Mouse (Mus musculus) forebrain, postnatal 0 days (tissue): ENCODE data around the gene Btg2. TPM values are rescaled to one million over a fixed set of nuclear protein-coding genes. Genes with fewer than 3 reads are reported as not detected.

Experiments used
- ATAC-seq: fragments of 200-750 bp; cut with Nextera tagmentation; 2 replicates; pipeline ENCODE4 v1.8.0; 2017; ENCODE audit warnings: mild to moderate bottlenecking, moderate library complexity
- DNase-seq: peaks from one replicate; pipeline ENCODE4 v3.0.0-alpha.2; 2015
- H3K27ac ChIP-seq: fragments of 300-500 bp; sonication (generic); 2 replicates; pipeline ENCODE4 v1.5.1; 2014; ENCODE audit warnings: low read depth, mild to moderate bottlenecking, antibody characterized with exemption, low read length, moderate library complexity, mixed read lengths
- H3K27me3 ChIP-seq: fragments of 300-500 bp; sonication (generic); 2 replicates; pipeline ENCODE4 v1.6.1; 2014; ENCODE audit warnings: mild to moderate bottlenecking, low read length, mixed read lengths; ENCODE audit not compliant: insufficient read depth
- H3K36me3 ChIP-seq: fragments of 300-500 bp; sonication (generic); 2 replicates; pipeline ENCODE4 v1.6.1; 2014; ENCODE audit warnings: mild to moderate bottlenecking, moderate library complexity; ENCODE audit not compliant: insufficient read depth
- H3K4me1 ChIP-seq: fragments of 300-500 bp; sonication (generic); 2 replicates; pipeline ENCODE4 v1.6.1; 2014; ENCODE audit warnings: antibody characterized with exemption; ENCODE audit not compliant: insufficient read depth
- H3K4me2 ChIP-seq: fragments of 300-500 bp; sonication (generic); 2 replicates; pipeline ENCODE4 v1.6.1; 2014; ENCODE audit warnings: low read depth, mild to moderate bottlenecking, moderate library complexity
- H3K4me3 ChIP-seq: fragments of 300-500 bp; sonication (generic); 2 replicates; pipeline ENCODE4 v1.5.1; 2014; ENCODE audit warnings: low read depth, low read length, mixed read lengths
- H3K9ac ChIP-seq: fragments of 300-500 bp; sonication (generic); 2 replicates; pipeline ENCODE4 v1.6.1; 2014; ENCODE audit warnings: mild to moderate bottlenecking
- H3K9me3 ChIP-seq: fragments of 300-500 bp; sonication (generic); 2 replicates; pipeline ENCODE4 v1.6.1; 2016; ENCODE audit warnings: low read length
- CTCF ChIP-seq: sonication (generic); IDR thresholded peaks from 2 replicates; pipeline ENCODE4 v1.5.1; 2016; ENCODE audit warnings: antibody characterized with exemption, control low read depth, low read depth
- WGBS: fragments of 180-500 bp; shearing (Covaris S2); extraction: QIAGEN DNeasy Blood & Tissue Kit; methylation state at CpG from one replicate; pipeline ENCODE4 v1.1.7; 2014; 5-methylcytosine and 5-hydroxymethylcytosine counted together
- polyA plus RNA-seq: library from polyadenylated mRNA; unstranded; fragments of >200 nt; fragmentation: Nextera tagmentation; extraction: Ambion mirVana; gene quantifications from 2 replicates; pipeline ENCODE4 v1.2.1, GENCODE M21; 2015
- total RNA-seq: library from RNA; depleted of rRNA; stranded (reverse); fragments of >200 nt; gene quantifications from 2 replicates; pipeline ENCODE4 v1.2.3, GENCODE M21; 2014

The Btg2 gene
- total and polyA plus RNA-seq, 2 experiments from 2014 or later = 11.9 to 12.0 TPM

DNA sequence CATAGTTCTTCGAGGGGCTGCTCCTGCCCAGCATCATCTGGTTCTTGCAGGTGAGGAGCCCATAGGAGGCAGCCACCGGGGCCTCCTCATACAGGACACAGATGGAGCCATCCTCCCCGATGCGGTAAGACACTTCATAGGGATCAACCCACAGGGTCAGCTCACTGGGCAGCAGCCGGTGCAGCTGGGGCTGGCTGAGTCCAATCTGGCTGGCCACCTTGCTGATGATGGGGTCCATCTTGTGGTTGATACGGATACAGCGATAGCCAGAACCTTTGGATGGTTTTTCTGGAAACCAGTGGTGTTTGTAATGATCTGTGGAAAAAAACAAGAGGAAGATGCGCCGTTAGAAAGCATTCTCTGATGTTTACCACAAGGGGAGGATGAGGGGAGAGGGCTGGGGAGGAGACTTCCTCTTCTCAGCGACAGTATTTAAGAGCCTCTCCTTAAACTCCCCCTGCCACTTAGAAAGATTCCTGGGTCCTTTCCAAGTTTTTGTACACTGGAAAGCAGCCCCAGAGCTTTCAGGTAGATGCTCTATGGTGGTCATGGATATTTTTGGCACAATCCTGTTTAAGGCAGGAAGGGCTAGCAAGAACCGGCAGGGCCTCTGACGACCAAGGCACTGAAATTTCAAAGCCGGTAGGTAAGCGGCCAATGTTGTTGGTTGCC lies 1.4 kb downstream of the Btg2 start:
- Histone ChIP-seq H3K4me2 (peak overlapping the region; percentile 80), H3K27ac (peak overlapping the region; percentile 75), H3K36me3 (no peaks in the 10 kb centered on the region), H3K27me3 (no peaks in the 10 kb centered on the region), H3K4me3 (peak overlapping the region; percentile 88), H3K9ac (peak overlapping the region; percentile 82), H3K4me1 (0 out of 2 replicates have a peak, but pooled peaks cover 3% of the 10 kb centered on the region), H3K9me3 (no peaks in the 10 kb centered on the region)
- peak; percentile 46 for TF ChIP-seq CTCF
- 11% methylated on average over 14 of the region's 14 CpGs for WGBS
- DNase-seq (peak; percentile 50), ATAC-seq (no peak)

- Histone ChIP-seq H3K9ac (peak overlapping the region; percentile 82), H3K4me3 (peak overlapping the region; percentile 88), H3K27ac (no peak overlapping the region), H3K36me3 (no peaks in the 10 kb centered on the region), H3K9me3 (no peaks in the 10 kb centered on the region), H3K4me2 (peak overlapping the region; percentile 80), H3K4me1 (0 out of 2 replicates have a peak, but pooled peaks cover 3% of the 10 kb centered on the region), H3K27me3 (no peaks in the 10 kb centered on the region)
- WGBS = 9% methylated on average over 2 of the region's 2 CpGs
- DNase-seq (no peak), ATAC-seq (no peak)
- no peak for TF ChIP-seq CTCF
Measured at GRCm38 (mm10) chr1:134076789-134077188, 2.1 kb downstream of the Btg2 start.

DNA sequence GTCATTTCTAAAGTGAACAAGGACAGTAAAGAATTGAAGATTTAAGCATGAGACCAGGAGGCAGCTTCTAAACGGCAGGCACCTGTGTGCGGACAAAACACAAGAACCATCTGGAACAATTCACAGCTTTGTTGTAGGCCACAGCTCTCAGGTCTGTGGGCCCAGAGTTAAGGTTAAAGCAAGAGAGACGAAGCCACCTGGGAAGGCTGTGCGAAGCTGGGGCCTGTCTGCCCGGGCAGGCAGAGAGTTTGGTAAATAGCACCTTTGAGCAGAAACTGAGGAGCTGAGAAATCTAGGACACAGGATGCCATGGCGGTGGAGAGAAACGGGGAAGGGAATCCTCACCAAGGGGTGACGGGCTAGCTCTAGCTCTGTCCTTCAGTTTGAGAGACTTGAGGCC lies 3.4 kb downstream of the Btg2 start:
- Histone ChIP-seq H3K36me3 (no peaks in the 10 kb centered on the region), H3K9me3 (no peaks in the 10 kb centered on the region), H3K27ac (no peak overlapping the region), H3K9ac (no peak overlapping the region), H3K4me2 (peak overlapping the region; percentile 80), H3K4me3 (peak overlapping the region; percentile 5; the same call in 1 of the 2 replicates), H3K4me1 (0 out of 2 replicates have a peak, but pooled peaks cover 3% of the 10 kb centered on the region), H3K27me3 (no peaks in the 10 kb centered on the region)
- ATAC-seq (no peak), DNase-seq (no peak)
- 69% methylated on average over 8 of the region's 8 CpGs for WGBS
- TF ChIP-seq CTCF = no peak

DNA sequence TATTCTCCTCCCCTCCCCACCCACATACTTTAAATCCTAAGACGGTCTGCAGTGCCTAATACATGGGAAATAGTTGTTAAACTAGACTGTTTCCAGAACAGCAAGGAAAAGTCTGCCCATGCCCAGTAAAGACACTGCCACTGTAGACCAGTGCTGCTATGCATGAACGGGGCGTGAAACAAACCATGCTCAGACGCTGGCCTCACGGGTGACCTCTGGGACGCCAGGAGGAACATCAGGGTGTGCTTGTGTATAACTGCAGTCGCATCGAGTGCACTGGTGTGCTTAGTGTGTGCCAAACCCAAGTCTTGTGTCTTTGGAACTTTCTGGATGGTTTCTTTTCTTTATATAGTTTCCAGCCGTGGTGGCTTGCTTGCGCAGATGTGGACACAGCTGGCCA lies 4.3 kb downstream of the Btg2 start:
- ATAC-seq (no peak), DNase-seq (no peak)
- 86% methylated on average over 10 of the region's 10 CpGs for WGBS
- Histone ChIP-seq H3K36me3 (no peaks in the 10 kb centered on the region), H3K27ac (no peak overlapping the region), H3K4me1 (0 out of 2 replicates have a peak, but pooled peaks cover 3% of the 10 kb centered on the region), H3K4me3 (no peak overlapping the region), H3K9me3 (no peaks in the 10 kb centered on the region), H3K27me3 (no peaks in the 10 kb centered on the region), H3K9ac (no peak overlapping the region), H3K4me2 (no peak overlapping the region)
- TF ChIP-seq CTCF = no peak

- WGBS = 47% methylated on average over 3 of the region's 3 CpGs
Measured at GRCm38 (mm10) chr1:134074184-134074583, 4.7 kb downstream of the Btg2 start.

DNA sequence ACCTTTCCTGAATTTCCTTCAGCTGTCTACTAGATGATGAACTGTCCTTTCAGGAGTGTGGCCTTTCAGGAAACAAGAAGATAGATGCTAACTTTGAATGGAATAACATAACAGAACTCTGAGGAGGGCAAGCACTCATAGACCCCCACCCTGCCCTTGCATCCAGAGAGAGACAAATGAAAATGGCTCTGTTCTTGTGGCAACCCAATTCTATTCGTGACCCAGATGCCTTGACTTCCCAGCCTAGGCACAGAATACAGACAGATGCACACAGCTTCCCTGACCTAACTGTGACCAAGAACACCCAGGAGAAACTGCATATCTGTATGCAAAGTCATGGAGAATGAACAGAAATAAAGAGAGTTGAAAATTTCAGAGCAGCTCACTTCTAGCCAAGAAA lies 5.3 kb downstream of the Btg2 start:
- Histone ChIP-seq H3K27ac (no peak overlapping the region), H3K4me2 (no peak overlapping the region), H3K9me3 (no peaks in the 10 kb centered on the region), H3K27me3 (no peaks in the 10 kb centered on the region), H3K36me3 (no peaks in the 10 kb centered on the region), H3K9ac (no peak overlapping the region), H3K4me3 (no peak overlapping the region), H3K4me1 (0 out of 2 replicates have a peak, but pooled peaks cover 3% of the 10 kb centered on the region)
- WGBS = 88% methylated on average over 1 of the region's 1 CpGs
- DNase-seq = no peak
- ATAC-seq = no peak
- no peak for TF ChIP-seq CTCF

More at GRCm38 (mm10) chr1:134074184-134074583, 4.7 kb downstream of the Btg2 start:
- no peak for DNase-seq
- no peaks in the 10 kb centered on the region for H3K27me3 ChIP-seq
- no peak for TF ChIP-seq CTCF
- no peak overlapping the region for H3K9ac ChIP-seq
- H3K4me2 ChIP-seq = no peak overlapping the region
- no peak for ATAC-seq
- no peak overlapping the region for H3K4me3 ChIP-seq
- H3K27ac ChIP-seq = no peak overlapping the region
- 0 out of 2 replicates have a peak, but pooled peaks cover 3% of the 10 kb centered on the region for H3K4me1 ChIP-seq
- no peaks in the 10 kb centered on the region for H3K36me3 ChIP-seq
- H3K9me3 ChIP-seq = no peaks in the 10 kb centered on the region

DNA sequence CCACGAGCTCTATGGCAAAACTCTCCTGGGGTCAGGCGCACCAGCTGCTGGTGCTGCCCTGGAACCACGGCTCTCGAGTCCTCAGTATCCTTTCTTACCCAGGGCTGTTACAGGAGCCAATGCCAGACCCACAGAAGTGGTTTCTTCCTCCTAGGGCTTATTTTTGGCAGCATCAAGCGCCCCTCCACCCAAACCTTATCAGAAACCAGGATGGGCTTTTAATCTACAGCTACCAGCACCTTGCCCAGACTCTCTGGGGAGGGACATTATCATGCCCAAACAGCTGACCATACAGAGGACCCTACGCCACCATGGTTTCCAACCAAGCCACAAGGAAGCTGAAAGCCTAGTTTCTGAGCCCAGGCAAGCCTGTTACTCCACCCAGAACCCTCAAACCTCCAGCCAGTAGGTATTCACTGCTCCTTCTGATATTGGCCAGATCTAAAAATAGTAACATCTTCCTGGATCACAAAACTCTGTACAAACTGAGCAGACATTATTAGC lies 5.8 kb downstream of the Btg2 start:
- H3K4me1 ChIP-seq = 0 out of 2 replicates have a peak, but pooled peaks cover 3% of the 10 kb centered on the region
- ATAC-seq (no peak), DNase-seq (no peak)
- no peak overlapping the region for H3K27ac ChIP-seq
- WGBS = 79% methylated on average over 6 of the region's 6 CpGs
- no peak overlapping the region for H3K4me2 ChIP-seq
- TF ChIP-seq CTCF = no peak
- no peaks in the 10 kb centered on the region for H3K27me3 ChIP-seq
- no peak overlapping the region for H3K9ac ChIP-seq
- no peaks in the 10 kb centered on the region for H3K9me3 ChIP-seq
- H3K4me3 ChIP-seq = no peak overlapping the region
- H3K36me3 ChIP-seq = no peaks in the 10 kb centered on the region
